Mouse (Mus musculus): ENCODE measurements at regions not wholly inside any gene's neighbourhood (a gene's known extent, or its start where the extent isn't known, plus 50 kb on each side); places are given as distances from the start of the nearest gene placed in this dataset.

DNA sequence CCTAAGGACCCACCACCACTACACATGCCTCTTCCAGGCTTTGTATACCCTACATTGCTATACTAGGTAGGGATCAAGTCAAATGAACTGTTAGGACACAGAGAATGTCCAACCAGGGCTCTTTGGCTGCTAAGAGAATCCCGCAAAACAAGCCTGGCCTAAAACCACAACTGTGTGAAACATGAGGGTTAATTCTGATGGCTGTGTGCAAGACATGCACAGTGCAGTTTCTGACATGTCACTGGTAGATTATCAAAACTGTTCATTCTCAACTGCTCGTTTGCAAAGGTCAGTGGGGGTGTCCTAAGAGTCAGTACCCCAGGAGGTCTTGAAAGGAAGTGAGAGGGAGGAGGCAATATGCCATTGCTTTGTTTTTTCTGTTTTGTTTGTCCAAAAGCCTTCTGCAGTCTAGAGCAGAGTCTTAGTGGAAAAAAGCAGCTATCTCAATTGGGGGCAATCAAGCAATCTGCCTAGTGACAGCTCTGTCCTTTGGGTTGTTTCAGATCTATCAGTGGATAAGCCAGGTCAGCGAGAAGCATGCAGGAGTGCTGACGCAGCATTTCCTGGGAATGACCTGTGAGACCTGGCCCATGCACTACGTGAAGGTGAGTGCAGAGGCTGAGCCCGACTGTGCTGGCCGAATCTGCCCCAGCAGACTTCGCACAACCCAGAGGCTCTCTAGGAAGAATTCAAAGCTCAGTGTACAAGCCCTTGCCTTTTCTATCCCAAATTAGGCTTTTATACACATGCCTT is 151.3 kb upstream of the 4933402D24Rik start:
- DNase-seq (ENCODE audit: low spot score), result no peak

DNA sequence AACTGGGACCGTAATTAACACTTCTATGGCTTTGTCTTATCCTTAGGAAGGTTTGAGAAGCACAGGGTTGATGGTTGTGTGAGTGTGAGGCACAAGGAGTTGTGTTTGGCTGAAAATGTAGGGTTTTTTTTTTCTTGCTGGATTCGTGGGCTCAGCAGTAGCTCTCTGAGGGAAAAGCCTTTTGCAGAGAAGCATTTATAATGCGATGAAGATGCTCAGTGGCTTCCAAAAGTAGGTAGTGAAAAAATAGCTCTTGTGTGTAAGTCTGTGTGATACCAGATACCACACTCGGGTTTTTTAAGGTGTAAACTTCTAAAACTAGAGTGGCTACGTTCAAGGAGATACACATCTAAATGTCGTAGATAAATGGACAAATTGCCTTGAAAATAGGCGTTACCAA is 149.1 kb upstream of the 4933402D24Rik start:
- DNase-seq (ENCODE audit: low spot score), result no peak

DNA sequence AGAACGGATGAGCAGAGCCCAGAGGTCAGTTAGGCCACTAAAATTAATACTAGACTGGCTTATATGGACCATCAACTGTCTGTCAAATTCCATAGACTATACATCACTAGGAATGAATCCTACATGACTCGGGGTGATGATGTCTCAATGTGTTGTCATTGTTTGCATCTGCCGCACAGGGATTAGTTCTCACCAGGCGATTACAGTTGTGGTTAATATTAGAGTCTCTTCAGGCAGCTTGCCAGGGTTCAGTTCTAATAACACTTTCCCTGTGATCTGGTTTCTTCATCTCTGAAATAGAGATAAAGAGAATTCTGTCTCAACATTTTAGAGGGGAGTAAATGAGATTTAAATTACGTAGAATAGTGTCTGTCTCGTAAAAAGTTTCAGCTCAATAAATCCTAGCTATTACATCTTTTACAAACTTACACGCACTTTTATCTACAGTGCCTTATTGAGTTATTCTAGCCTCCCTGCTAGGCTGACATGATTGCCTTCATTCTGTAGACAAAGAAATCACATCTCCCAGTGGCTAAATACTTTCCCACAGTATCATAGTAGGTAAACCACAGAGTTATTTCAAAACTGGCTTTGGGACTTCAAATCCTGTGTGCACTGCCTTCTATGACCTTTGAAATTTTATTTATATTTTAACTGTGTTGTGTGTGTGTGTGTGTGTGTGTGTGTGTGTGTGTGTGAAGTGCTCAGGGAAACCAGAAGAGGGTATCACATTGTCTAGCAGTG is 148.0 kb upstream of the 4933402D24Rik start:
- DNase-seq (ENCODE audit: low spot score), result no peak

DNA sequence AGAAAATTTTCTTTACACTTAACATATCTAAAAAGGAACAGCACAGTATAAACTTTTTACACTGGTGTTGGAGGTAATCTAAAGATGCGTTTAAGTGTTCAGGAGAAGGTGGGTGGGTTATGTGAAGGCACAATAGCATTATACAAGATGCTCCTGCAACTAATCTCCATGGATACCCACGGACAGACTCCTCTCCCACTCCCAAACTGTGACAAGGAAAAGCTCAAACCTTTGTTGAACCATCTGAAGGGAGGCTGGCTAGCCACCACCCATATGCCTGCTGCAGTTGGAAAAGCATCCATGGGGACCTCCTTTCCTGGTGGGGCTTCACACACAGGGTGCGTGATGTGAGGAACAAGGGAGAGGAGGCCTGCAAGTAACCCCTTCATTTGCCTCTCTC is 141.7 kb upstream of the 4933402D24Rik start:
- DNase-seq (ENCODE audit: low spot score), result no peak

DNA sequence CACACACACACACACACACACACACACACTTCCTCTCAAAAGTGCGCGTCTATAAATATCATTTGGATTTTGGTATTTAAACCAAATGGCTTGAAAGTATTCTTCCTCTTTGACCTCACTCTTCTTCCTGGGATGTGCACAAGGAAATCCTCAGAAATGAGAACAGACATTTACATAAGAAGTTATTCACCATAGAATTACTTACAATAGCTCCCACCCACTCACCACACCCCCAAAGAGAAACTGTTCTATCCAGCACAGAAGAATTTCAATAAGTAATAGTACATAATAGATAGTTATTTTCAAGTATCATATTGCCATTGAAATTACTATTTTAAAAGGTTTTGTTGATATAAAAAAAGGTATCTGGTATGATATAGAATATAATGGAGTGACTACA is 140.1 kb upstream of the 4933402D24Rik start:
- no peak for DNase-seq (ENCODE audit: low spot score)

DNA sequence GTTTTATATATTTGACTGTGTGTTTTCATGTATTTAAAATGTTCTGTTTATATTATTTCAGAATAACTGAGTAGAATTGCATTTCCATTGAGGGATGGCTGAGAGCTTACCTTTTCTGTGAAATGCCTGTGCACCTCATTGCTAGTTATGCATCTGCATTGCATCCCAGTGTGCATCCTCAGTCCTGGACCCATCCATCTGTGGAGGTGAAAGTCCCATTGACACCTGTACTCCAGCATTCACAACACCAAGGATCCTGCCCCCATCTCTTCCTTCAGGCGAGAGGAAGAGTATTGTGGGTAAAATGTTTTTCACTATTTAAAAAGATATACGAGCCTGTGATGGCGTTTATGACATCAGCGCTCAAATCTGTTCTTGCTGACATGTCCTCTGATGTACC is 134.6 kb upstream of the 4933402D24Rik start:
- DNase-seq (ENCODE audit: low spot score), result no peak

DNA sequence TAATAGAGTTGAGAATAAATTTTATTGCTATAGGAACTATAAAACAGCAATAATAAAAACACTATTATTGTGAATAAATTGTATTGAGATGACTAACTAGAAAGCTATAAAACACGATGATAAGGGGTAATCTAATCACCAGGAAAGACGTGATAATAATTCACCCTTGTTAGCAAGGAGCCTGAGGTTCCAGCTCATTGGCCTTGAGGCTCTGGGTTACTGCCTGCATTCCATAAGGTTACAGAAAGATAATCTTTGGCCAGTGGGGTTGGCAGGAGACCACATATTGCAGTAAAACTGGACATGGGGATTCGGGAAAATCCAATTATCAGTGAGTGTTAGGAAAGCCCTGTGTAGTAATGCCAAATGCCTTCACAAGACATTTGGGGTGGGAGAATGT is 134.1 kb upstream of the 4933402D24Rik start:
- peak; percentile 22 for DNase-seq (ENCODE audit: low spot score)

DNA sequence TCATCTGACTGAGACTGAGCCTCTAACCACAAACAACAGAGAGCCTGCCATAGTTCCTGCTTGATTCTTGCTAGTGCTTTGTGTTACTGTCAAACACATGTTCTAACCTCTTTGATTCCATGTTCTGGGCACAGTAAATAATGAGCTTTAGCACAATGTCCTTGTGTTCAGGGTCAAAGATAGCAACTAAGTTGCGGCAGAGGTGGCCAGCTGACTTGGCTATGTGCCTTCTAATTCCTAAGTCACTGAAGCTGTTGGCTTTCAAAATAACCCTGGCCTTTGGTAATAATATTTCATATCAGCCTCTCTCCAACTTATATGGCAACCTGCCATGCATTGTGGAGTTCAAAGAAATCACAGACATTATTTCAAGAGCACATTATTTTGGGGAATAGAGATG is 133.3 kb upstream of the 4933402D24Rik start:
- DNase-seq (ENCODE audit: low spot score), result peak; percentile 67

DNA sequence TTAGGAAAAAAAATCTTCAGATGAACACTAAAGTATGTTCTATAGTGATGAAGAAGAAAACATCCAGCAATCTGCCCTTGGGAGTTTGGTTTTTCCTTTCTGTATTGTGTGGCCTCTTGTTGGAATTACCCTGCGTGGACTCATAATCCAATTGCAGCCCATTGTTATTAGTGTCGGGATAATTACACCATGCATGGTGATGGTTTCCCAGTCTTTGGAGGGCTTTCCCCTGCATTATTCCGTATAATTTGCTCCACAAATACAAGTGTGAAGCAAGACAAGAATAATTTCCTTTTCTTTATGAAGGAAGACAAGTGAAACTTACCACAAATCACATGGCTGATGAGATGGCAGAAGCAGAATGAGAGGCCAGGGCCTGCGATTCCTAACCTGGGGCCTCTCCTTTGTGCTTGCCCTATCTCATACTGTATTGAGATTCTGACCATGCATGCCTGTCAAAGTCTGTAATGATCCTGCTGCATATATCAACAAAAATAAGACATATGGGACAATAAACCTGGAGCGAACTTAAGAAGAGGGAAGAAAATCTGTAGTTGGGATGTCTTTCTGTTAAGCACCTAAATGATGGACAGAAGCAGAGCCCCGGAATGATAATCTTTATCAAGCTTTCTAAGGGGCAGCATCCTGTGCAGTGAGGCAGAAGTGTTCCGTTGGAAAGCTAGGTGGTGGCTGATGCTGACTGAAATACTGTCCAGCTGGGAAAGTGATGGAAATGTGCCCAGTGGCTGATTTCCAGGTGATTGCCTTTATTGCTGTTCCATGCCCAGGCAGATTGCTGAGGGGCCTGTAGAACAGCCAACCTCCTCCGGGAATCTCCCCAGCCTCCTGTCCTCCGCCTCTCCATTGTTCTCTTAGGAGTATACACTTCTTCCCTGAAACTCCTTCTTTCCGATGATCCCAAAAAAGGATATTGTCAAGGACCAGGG is 130.8 kb upstream of the 4933402D24Rik start:
- DNase-seq (ENCODE audit: low spot score), result peak; percentile 27

DNA sequence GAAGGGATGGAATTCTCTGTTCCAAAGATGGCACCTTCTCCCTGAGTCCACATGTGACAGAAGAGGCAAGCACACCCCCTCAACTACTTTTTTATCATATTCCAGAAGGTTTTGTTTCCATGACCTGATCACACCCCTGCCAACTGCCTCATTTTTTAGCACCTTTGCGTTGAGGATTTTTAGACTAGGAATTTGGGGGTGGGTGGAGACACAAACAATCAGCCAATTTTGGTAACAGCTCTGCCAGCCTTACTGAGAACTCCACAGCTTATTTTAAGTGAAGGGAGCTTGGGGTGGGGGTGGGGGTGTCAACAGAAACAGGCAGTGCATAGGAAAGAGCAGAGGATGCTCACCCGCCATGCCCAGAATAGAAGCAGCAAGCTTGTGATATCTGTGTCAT is 129.7 kb upstream of the 4933402D24Rik start:
- DNase-seq (ENCODE audit: low spot score), result no peak

DNA sequence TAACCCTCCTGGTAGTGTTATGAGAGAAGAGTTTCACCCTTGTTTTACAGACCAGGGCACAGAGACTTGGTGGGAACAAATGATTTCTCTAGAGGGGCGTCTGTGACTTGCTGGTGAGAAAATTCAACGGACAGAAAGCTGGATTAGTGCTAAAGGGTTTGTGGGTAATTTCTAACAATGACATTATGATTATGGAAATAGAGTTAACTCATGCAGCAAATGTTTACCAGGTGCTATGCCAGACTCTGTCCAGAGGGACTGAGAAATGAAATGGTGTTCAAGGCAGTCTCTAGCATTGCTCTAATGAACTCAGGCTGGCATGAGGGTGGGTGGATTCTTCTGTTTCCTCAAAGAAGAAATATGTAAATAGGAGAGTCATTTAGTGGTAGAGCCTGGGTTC is 128.5 kb upstream of the 4933402D24Rik start:
- DNase-seq (ENCODE audit: low spot score), result no peak

DNA sequence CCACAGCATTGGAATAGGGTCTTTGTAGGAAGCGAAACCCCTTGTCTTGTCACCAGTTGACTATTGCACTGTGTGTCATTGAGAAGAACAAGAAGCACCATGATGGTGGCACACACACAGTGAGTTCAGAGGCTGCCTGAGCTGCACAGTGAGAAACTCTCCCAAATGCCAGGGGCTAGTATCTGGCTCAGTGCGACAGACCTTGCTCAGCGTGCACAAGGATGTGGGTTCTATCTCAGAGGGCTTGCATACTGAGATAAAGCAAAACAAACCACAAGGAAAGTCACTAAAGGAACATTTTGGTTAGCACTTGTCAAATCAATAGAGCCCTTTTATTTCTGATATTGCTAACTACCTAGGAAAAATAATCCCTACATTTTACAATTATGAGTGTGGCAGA is 110.5 kb upstream of the 4933402D24Rik start:
- DNase-seq (ENCODE audit: low spot score), result no peak

DNA sequence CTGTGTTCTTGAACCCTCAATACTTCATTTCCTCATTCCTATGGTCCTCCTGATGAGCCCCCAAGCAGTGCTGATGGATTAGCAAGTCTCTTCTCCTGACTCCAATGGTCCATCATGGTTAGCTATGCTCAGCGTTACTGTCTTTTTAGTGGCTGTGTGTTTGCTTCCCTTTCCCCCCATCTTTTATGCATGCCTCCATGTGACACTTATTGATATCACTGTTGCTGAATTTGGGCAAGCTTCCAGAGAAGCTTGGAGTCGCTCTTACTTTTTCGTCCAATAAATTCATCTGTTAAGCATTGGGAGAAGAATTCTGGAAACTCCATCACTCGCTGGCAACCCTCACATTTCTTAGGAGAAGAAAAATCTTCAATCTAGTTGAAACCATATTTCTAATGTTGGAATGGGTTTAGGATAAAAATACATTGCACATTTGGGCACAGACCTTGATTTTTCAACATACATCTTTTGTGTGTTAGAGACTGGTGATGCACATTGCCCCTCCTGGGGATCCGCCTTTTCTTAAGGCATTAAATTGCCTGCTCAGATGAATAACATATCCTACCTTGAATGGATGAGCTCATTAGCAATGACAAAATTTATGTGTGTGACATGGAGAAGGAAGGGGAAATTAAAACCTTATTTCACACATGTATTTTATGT is 107.7 kb upstream of the 4933402D24Rik start:
- no peak for DNase-seq (ENCODE audit: low spot score)

DNA sequence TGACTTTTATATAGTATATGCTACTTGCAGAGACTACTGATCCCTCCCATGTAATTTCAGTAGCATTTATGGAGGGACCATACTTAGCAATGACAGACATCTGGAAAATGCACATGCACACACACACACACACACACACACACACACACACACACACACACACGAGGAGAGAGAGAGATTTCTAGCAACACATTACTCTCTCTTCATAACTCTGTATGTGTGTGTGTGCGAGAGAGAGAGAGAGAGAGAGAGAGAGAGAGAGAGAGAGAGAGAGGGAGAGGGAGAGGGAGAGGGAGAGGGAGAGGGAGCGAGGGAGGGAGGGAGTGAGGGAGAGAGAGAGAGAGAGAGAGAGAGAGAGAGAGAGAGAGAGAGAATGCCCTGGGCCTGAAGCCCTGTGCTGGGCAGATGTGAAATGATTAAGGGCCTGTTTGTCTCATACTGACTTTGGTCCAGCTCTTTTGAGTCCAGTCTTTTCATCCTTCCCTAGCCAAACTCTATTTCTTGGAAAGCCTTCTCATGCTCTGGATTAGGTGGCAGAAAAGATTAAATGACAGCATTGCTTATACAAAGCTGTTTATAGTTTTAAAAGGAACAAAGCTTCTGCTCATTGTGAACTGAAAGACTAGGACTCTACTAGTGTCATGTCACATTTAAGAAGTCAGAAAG is 106.4 kb upstream of the 4933402D24Rik start:
- DNase-seq (ENCODE audit: low spot score), result no peak

DNA sequence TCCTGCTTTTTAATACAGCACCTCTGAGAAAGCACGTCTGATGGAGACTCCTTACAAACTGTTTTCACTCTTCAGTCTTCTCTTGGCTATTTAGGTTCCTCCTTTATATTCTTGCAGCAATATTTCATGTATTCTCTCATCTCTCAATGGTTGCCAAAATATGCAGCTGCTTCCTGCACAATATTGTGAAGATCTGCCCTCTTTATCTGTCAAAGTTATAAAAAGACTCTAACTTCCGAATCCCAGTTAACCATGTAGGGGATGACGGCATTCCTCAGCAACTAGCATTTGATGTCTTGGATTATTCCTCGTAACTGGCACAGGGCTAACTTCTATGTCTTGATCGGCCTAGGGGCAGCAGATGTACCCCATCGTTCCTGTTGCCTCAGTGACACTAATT is 102.8 kb upstream of the 4933402D24Rik start:
- no peak for DNase-seq (ENCODE audit: low spot score)

DNA sequence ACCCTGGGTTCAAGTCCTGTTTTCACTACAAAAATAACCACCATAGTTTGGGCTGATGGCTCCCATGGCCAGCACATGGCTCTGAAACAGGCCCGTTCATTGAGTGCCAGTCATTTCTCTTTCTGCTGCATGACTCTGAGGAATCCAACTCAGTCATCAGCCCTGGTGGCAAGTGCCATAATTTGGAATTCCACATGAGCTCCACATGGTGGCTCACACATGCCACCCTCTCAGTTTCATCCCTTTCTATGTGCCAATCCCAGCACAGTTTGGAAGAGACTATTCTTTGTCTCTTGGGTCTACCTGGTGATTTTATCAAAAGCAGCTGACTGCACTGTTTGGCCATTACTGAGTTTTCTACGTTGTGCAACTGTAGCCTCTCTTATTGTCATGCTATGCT is 100.3 kb upstream of the 4933402D24Rik start:
- DNase-seq (ENCODE audit: low spot score), result no peak

DNA sequence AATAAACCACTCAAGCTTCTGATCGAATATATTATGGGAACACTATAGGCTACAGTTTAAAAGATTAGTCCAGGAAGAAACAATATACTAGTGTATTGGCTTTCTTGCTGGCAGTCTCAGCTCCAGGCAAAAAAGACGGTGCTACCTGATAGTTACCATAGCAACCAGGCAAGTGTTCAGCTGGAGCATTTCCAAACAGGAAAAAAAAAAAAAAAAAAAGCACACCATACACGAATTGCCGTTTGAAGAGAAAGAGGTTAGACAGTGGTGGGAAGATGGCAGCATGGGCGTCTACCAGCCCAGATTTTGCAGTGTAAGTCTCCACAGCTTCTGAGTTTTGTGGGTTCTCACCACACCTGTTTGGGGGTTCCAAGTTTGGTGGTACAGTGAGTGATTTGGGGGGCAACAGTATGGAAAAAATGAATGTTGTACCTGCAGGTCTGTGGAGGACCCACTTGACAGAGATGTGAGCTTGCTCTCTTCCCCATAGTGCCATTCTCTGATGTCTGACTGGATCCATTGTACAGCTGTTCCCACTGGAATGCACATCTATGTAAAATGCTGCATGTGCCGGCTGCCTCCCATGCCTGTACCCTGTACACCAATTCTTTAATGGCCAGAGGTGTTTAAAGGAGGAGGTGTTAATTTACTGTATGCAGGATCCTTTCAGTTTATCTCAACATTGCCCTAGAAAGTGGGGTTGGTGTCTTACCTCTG is 89.0 kb upstream of the 4933402D24Rik start:
- DNase-seq (ENCODE audit: low spot score), result no peak

DNA sequence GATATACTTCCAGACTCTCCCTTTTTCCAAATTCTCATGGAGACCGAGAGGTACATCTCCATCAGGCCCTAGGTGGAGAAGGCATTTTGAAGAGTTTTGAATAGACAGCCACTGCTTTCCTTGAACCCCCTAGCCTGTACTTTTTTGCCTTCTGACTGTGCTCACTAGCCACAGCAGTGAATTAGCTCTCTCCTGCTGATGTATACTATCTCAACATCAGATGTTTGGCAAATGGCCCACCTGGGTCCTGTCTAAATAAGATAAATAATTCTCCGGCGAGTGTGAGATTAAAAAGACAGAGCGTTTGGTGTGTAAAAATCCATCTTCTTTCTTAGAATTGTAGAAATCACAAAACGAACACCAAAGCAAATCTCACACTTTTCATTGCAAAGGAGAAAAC is 88.4 kb upstream of the 4933402D24Rik start:
- no peak for DNase-seq (ENCODE audit: low spot score)

DNA sequence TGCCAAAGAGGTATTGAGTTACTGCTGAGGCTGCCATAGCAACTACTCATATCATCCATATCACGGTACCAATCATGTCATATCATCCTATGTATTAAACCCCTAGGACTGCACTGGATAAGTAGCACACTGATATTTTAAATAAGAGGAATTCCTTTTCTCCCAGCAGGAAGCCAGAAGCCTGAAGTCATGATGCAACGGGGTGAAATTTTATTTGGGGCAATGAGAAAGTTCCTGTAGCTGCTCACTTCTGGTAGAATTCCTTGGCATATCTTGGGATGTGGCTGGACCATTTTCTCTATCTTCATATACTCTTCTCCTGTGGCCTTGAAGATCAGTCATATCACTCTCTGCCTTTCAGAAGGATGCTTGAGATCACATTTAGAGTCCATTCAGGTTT is 87.3 kb upstream of the 4933402D24Rik start:
- DNase-seq (ENCODE audit: low spot score), result no peak

DNA sequence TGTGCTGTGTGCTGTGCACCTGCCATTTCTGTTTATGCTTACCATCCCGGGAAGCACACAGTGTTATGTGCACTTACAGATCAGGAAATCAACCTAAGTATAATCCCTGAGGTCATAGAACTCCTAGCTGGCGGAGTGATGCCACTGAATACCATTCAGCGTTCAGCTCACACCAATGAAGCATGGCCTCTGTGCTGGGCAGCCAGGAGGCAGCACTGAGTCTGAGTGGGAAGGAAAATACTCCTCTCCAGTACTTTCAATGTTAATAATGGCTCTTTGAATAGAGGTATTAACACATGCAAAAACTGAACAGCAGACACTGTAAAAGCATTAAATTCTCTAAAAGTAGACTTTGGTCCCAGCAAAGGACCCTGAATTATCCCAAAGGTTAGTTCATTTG is 85.7 kb upstream of the 4933402D24Rik start:
- DNase-seq (ENCODE audit: low spot score), result no peak
